Mouse (Mus musculus) left cerebral cortex, postnatal 10 days (tissue): Measurements from ENCODE around the gene Gm21488. TPM values are rescaled to one million over a fixed set of nuclear protein-coding genes. Genes with fewer than 3 reads are reported as not detected.
"Not testable (repeated sequence)": the region's sequence is repeated elsewhere in the genome, so short reads cannot be mapped to it uniquely, and the experiment has no call there.

Experiments used
- DNase-seq, 2 experiments: peaks; one replicate each; pipeline ENCODE4 v3.0.0; 2021 to 2022; ENCODE audit warnings: low spot score in 2 of 2, mixed read lengths in 1 of 2; ENCODE audit errors: extremely low spot score in 1 of 2
- intact Hi-C: fragments of 180-260 bp; cut with DNase I; formaldehyde crosslinking; loops from one replicate; pipeline ENCODE4 v1.15.1; 2025
- total RNA-seq, 2 experiments: library from RNA; stranded (reverse); gene quantifications; 2 replicates each; pipeline ENCODE4 v1.2.3; 2021

Gene Gm21488
- not detected for total RNA-seq

DNA sequence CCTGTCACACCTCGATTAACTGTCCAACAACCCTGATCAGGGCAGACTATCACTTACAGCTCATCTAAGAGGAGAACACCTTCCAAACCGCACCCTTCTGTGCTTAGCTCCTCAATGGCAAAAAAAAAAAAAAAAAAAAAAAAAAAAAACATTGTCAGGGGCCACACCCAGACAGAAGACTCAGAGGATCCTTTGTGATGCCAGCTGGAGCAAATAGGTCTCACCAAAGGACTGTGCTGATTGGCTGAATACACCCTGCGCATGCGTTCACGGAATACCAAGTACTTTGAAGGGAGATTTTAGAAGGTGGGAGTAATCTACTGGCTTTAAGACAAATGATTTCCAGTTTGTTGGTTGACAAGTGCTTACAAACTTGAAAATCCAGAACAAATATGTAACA is at the start of gene Gm21488:
Gene Gm21488 (minus strand): TSS at position 101 of the 400 bp plus-strand sequence.
- DNase-seq, intact Hi-C loops: not testable (repeated sequence)
